Mouse (Mus musculus): ENCODE results near the gene Olfr1046. TPM values are rescaled to one million over a fixed set of nuclear protein-coding genes. Genes with fewer than 3 reads are reported as not detected.
"Not testable (repeated sequence)": the region's sequence is repeated elsewhere in the genome, so short reads cannot be mapped to it uniquely, and the experiment has no call there.

Gene Olfr1046
- not detected for total RNA-seq (2022)

DNA sequence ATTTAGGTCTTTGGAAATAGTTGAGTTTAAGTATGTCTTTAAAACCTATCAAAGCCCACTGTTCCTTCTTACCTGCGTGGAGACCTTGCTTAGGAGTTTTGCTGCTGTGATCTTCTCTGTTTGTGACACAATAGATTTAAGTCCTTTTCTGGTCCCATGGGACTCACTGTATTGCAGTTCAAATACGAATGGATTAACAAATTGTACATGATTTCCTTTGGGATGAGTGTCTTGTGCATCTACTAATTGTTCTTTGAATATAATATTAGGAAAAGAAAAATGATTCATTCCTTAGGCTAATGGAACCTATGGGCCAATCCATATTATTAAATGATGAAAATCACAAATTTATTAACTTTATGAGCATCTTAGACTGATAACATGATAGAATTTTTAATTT is at the start of gene Olfr1046:
Olfr1046 (minus strand) TSS at position 101 of the 400 bp plus-strand sequence.
- no peak for DNase-seq

DNA sequence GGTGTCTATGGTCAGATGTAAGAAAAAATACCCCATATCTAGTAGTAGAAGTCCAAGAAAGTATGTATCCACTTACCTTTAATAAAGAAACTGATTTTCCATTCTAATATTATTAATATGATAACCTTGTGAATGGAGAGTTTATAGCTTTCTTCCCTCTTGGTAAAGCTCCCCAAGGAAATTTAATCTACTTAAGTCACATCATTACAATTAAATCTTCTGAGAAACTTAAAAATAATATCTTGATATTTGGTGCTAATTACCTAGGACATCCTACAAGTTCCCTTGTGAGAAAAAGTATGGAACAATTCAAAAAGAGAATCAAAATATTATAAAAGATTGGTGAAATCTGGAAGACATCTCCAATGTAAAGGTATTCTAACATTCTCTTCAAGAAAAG is 39.1 kb upstream of the Olfr1046 start, which contains the start of gene Olfr1049:
Olfr1049 (minus strand) TSS at position 101 of the 400 bp plus-strand sequence.
- DNase-seq, result not testable (repeated sequence)

DNA sequence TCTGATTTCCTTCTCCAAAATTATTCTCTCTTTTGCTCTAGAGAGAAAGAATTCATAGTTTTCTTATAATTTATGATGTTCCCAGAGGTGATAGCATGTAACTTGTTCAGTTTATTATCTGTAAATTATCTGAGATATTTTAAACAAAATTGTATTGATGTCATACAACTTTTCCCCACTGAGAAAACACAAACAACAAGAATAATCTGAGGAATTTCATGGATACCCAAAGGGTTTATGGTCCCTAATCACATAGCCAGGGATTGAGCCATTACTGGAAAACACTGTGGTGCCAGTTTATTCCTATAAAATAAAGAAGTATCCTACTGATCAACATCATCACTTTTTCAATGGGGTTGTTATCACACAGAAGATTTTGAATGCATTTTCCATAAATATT is 21.1 kb upstream of the Olfr1046 start, which contains the start of gene Olfr1048:
Olfr1048 (minus strand) TSS at position 101 of the 400 bp plus-strand sequence.
- DNase-seq, result no peak

DNA sequence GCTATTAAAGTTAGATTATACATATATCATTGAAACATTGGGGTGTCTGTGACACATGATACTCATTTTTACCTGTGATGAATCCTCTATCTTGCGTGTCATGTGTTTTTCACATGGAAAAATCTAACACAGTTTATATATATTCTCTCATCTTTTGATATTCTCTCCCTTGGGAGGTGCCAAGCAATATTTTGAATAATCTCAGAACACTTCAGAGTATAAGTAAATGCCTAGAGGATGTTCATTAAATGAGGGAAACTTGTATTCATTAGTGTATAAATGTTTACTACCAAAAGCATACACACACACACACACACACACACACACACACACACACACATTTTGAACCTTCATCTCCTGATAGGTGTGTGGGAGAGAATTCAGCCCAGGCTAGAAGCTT is 12.2 kb upstream of the Olfr1046 start, which contains the start of gene Olfr1047:
Olfr1047 (minus strand) TSS at position 101 of the 400 bp plus-strand sequence.
- DNase-seq, result no peak

- DNase-seq, result no peak
Observed at GRCm38 (mm10) chr2:86202909-86203308, 16.2 kb downstream of the Olfr1046 start, which contains the start of gene Olfr1045. TSS of gene Olfr1045 (minus strand) at chr2:86203009.

DNA sequence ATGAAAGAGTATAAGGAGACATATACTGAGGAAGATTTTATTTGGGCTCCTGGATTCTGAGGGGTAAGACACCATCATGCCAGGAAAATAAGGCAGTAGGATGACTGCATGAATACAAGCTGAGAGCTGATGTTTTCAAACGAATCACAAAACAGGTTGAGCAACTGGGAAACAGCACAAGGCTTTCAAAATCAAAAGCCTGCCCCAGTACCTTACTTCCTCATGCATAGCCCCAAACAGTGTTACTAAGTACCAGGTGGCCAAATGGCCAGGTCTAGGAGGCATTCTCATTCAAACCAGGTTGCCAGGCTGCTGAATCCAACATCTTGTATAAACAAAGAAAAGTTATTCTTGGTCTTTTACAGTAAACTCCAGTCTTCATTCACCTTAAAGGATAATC is 23.3 kb downstream of the Olfr1046 start:
- no peak for DNase-seq

GRCm38 (mm10) chr2:86185583-86185982 is 33.5 kb downstream of the Olfr1046 start, which contains the start of gene Olfr52:
TSS of gene Olfr52 (minus strand) at chr2:86185683.
- no peak for DNase-seq

DNA sequence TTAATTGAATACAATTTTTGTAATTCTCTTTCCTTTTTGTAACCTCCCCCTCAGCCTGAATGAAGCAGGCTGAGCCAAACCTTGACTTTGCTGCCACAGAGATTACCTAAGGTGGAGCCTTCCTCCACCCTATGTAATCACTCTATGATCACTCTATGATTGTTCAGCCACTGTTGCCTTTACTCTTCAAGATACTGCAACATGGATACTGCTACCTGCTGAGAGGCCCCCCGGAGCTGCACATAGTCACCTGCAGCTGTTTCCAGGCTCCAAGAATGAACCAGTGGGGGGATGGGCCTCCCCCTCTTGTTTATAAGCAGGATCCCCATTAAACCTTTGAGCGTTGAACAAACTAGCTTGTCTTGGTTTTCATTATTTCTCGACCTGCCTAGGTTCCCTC is 39.2 kb downstream of the Olfr1046 start:
- no peak for DNase-seq

- DNase-seq, result no peak
Observed at GRCm38 (mm10) chr2:86177720-86178119, 41.4 kb downstream of the Olfr1046 start, which contains the start of gene Olfr1044. TSS of gene Olfr1044 (minus strand) at chr2:86177820.

GRCm38 (mm10) chr2:86175422-86175821 is 43.7 kb downstream of the Olfr1046 start:
- not testable (repeated sequence) for DNase-seq

DNA sequence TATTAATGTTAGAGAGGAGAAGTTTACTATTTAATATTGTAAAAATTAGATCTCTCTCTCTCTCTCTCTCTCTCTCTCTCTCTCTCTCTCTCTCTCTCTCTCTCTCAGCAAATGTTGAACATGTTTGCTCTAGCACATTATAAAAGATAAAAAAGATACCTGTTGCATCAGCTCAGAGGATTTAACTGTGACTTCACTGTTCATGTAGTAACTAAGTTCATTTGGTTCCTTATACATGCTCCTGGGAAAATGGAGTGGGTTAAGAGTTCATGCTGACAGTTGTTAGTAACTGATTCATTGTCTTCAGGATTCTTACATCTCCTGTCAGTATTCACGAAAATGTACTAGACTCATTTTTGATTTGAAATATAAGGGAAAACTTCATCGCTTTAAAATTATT is 51.7 kb downstream of the Olfr1046 start, which contains the start of gene Olfr1043:
Olfr1043 (minus strand) TSS at position 101 of the 400 bp plus-strand sequence.
- no peak for DNase-seq

Other genes starting within 250 kb of the Olfr1046 start
- not detected for gene Olfr1029, start 245.4 kb downstream of the Olfr1046 start, total RNA-seq (2022)
- gene Olfr1030, start 240.0 kb downstream of the Olfr1046 start, total RNA-seq (2022), result not detected
- not detected for gene Olfr1031, start 229.0 kb downstream of the Olfr1046 start, total RNA-seq (2022)
- not detected for gene Olfr1032, start 213.8 kb downstream of the Olfr1046 start, total RNA-seq (2022)
- 1 to 10 TPM; 1.4 to 3.2 (median 1.8) TPM for gene Olfr1033, start 198.7 kb downstream of the Olfr1046 start, total RNA-seq (2022)
- under 1 TPM; 0.13 to 0.25 (median 0.14) TPM for gene Olfr1034, start 173.5 kb downstream of the Olfr1046 start, total RNA-seq (2022)
- not detected for gene Olfr1036, start 145.3 kb downstream of the Olfr1046 start, total RNA-seq (2022)
- gene Olfr1037, start 131.9 kb downstream of the Olfr1046 start, total RNA-seq (2022), result not detected
- gene Olfr1039, start 83.4 kb downstream of the Olfr1046 start, total RNA-seq (2022), result not detected
- gene Olfr1040, start 72.6 kb downstream of the Olfr1046 start, total RNA-seq (2022), result not detected
- not detected for gene Olfr1042, start 57.5 kb downstream of the Olfr1046 start, total RNA-seq (2022)
- gene Olfr1043, start 51.8 kb downstream of the Olfr1046 start, total RNA-seq (2022), result not detected
- gene Olfr1044, start 41.5 kb downstream of the Olfr1046 start, total RNA-seq (2022), result not detected
- gene Olfr52, start 33.6 kb downstream of the Olfr1046 start, total RNA-seq (2022), result not detected
- gene Olfr1045, start 16.3 kb downstream of the Olfr1046 start, total RNA-seq (2022), result not detected
- not detected for gene Olfr1047, start 12.1 kb upstream of the Olfr1046 start, total RNA-seq (2022)
- gene Olfr1048, start 21.0 kb upstream of the Olfr1046 start, total RNA-seq (2022), result not detected
- gene Olfr1049, start 39.0 kb upstream of the Olfr1046 start, total RNA-seq (2022), result not detected
- not detected for gene Olfr1051, start 59.8 kb upstream of the Olfr1046 start, total RNA-seq (2022)
- not detected for gene Olfr1052, start 73.1 kb upstream of the Olfr1046 start, total RNA-seq (2022)
- gene Olfr1053, start 96.0 kb upstream of the Olfr1046 start, total RNA-seq (2022), result not detected
- gene Olfr1054, start 116.1 kb upstream of the Olfr1046 start, total RNA-seq (2022), result not detected
- gene Olfr1055, start 131.0 kb upstream of the Olfr1046 start, total RNA-seq (2022), result not detected
- not detected for gene Olfr1056, start 143.2 kb upstream of the Olfr1046 start, total RNA-seq (2022)
- not detected for gene Olfr1057, start 159.1 kb upstream of the Olfr1046 start, total RNA-seq (2022)
- not detected for gene Olfr1058, start 169.2 kb upstream of the Olfr1046 start, total RNA-seq (2022)
- not detected for gene Olfr1061, start 194.7 kb upstream of the Olfr1046 start, total RNA-seq (2022)
- gene Olfr1062, start 207.4 kb upstream of the Olfr1046 start, total RNA-seq (2022), result not detected
- not detected for gene Olfr1065, start 231.3 kb upstream of the Olfr1046 start, total RNA-seq (2022)
- gene Olfr1066, start 237.0 kb upstream of the Olfr1046 start, total RNA-seq (2022), result not detected

All from adrenal gland, adult 8-10 months (tissue).